Mouse (Mus musculus): ENCODE results near the gene Hic1. TPM values are rescaled to one million over a fixed set of nuclear protein-coding genes. Genes with fewer than 3 reads are reported as not detected.
"Not testable (repeated sequence)": the region's sequence is repeated elsewhere in the genome, so short reads cannot be mapped to it uniquely, and the experiment has no call there.

Gene Hic1
- polyA plus RNA-seq, 1 experiment from 2014 or later: 5.9 TPM

- ATAC-seq (ENCODE audit: insufficient read depth, low FRiP score): no peak
- no peak overlapping the region for H3K9ac ChIP-seq (ENCODE audit: low read length)
- WGBS: 63% methylated on average over 2 of the region's 2 CpGs
Observed at GRCm38 (mm10) chr11:75184986-75185385, 15.7 kb upstream of the Hic1 start.

GRCm38 (mm10) chr11:75184573-75184972 lies 15.3 kb upstream of the Hic1 start:
- Histone ChIP-seq H3K4me1 (ENCODE audit: control insufficient read depth, insufficient read depth, low read length) (0 out of 2 replicates have a peak, but pooled peaks cover 3% of the 10 kb centered on the region), H3K4me2 (ENCODE audit: low read depth, low read length) (no peak overlapping the region), H3K9me3 (replicated peaks; ENCODE audit: control insufficient read depth, low read length) (no peaks in the 10 kb centered on the region), H3K4me3 (replicated peaks; ENCODE audit: low read length) (no peak overlapping the region), H3K36me3 (ENCODE audit: control insufficient read depth, insufficient read depth, low read length) (0 out of 2 replicates have a peak, but pooled peaks cover 3% of the 10 kb centered on the region), H3K27me3 (ENCODE audit: control insufficient read depth, insufficient read depth, low read length) (no peaks in the 10 kb centered on the region), H3K27ac (ENCODE audit: low read length) (no peak overlapping the region), H3K9ac (ENCODE audit: low read length) (no peak overlapping the region)
- WGBS: 88% methylated on average over 5 of the region's 5 CpGs
- ATAC-seq (ENCODE audit: insufficient read depth, low FRiP score): no peak

More at GRCm38 (mm10) chr11:75184986-75185385, 15.7 kb upstream of the Hic1 start:
- Histone ChIP-seq H3K4me2 (ENCODE audit: low read depth, low read length) (no peak overlapping the region), H3K36me3 (ENCODE audit: control insufficient read depth, insufficient read depth, low read length) (0 out of 2 replicates have a peak, but pooled peaks cover 3% of the 10 kb centered on the region), H3K9me3 (replicated peaks; ENCODE audit: control insufficient read depth, low read length) (no peaks in the 10 kb centered on the region), H3K27me3 (ENCODE audit: control insufficient read depth, insufficient read depth, low read length) (no peaks in the 10 kb centered on the region), H3K27ac (ENCODE audit: low read length) (no peak overlapping the region), H3K4me1 (ENCODE audit: control insufficient read depth, insufficient read depth, low read length) (0 out of 2 replicates have a peak, but pooled peaks cover 4% of the 10 kb centered on the region), H3K4me3 (replicated peaks; ENCODE audit: low read length) (no peak overlapping the region)

GRCm38 (mm10) chr11:75183917-75184570 lies 14.7 kb upstream of the Hic1 start:
- 0 out of 2 replicates have a peak, but pooled peaks cover 3% of the 10 kb centered on the region for H3K36me3 ChIP-seq (ENCODE audit: control insufficient read depth, insufficient read depth, low read length)
- H3K4me1 ChIP-seq (ENCODE audit: control insufficient read depth, insufficient read depth, low read length): no peaks in the 10 kb centered on the region
- no peaks in the 10 kb centered on the region for H3K9me3 ChIP-seq (replicated peaks; ENCODE audit: control insufficient read depth, low read length)
- no peak overlapping the region for H3K4me2 ChIP-seq (ENCODE audit: low read depth, low read length)
- no peak overlapping the region for H3K9ac ChIP-seq (ENCODE audit: low read length)
- no peak overlapping the region for H3K27ac ChIP-seq (ENCODE audit: low read length)
- ATAC-seq (ENCODE audit: insufficient read depth, low FRiP score): no peak
- no peaks in the 10 kb centered on the region for H3K27me3 ChIP-seq (ENCODE audit: control insufficient read depth, insufficient read depth, low read length)
- H3K4me3 ChIP-seq (replicated peaks; ENCODE audit: low read length): no peak overlapping the region
- WGBS: 66% methylated on average over 2 of the region's 2 CpGs

GRCm38 (mm10) chr11:75178672-75179208 lies 9.4 kb upstream of the Hic1 start, which contains the start of gene Ovca2:
Ovca2 (minus strand) TSS chr11:75178835.
- peak; percentile 95 for ATAC-seq (ENCODE audit: insufficient read depth, low FRiP score)
- WGBS: under 1% methylated on average over 33 of the region's 33 CpGs
- H3K9me3 ChIP-seq (replicated peaks; ENCODE audit: control insufficient read depth, low read length): no peaks in the 10 kb centered on the region
- peaks cover 14% of the 10 kb centered on the region for H3K4me1 ChIP-seq (ENCODE audit: control insufficient read depth, insufficient read depth, low read length)
- H3K4me3 ChIP-seq (replicated peaks; ENCODE audit: low read length): peak within 1 kb of the TSS; percentile 84
- peak within 1 kb of the TSS; percentile 93 for H3K4me2 ChIP-seq (ENCODE audit: low read depth, low read length)
- peak within 1 kb of the TSS; percentile 89 for H3K9ac ChIP-seq (ENCODE audit: low read length)
- H3K27ac ChIP-seq (ENCODE audit: low read length): peak within 1 kb of the TSS; percentile 69
- H3K36me3 ChIP-seq (ENCODE audit: control insufficient read depth, insufficient read depth, low read length): 0 out of 2 replicates have a peak, but pooled peaks cover 3% of the 10 kb centered on the region
- H3K27me3 ChIP-seq (ENCODE audit: control insufficient read depth, insufficient read depth, low read length): no peaks in the 10 kb centered on the region

GRCm38 (mm10) chr11:75178011-75178410 lies 8.7 kb upstream of the Hic1 start:
- 45% methylated on average over 12 of the region's 12 CpGs for WGBS
- Histone ChIP-seq H3K4me2 (ENCODE audit: low read depth, low read length) (peak overlapping the region; percentile 93), H3K4me3 (replicated peaks; ENCODE audit: low read length) (peak overlapping the region; percentile 84), H3K36me3 (ENCODE audit: control insufficient read depth, insufficient read depth, low read length) (0 out of 2 replicates have a peak, but pooled peaks cover 3% of the 10 kb centered on the region), H3K27me3 (ENCODE audit: control insufficient read depth, insufficient read depth, low read length) (peaks cover 2% of the 10 kb centered on the region; the same call in 1 of the 2 replicates), H3K9me3 (replicated peaks; ENCODE audit: control insufficient read depth, low read length) (no peaks in the 10 kb centered on the region), H3K27ac (ENCODE audit: low read length) (peak overlapping the region; percentile 69), H3K4me1 (ENCODE audit: control insufficient read depth, insufficient read depth, low read length) (peaks cover 16% of the 10 kb centered on the region), H3K9ac (ENCODE audit: low read length) (peak overlapping the region; percentile 89)
- no peak for ATAC-seq (ENCODE audit: insufficient read depth, low FRiP score)

GRCm38 (mm10) chr11:75174574-75174973 lies 5.3 kb upstream of the Hic1 start:
- not testable (repeated sequence) for H3K9ac ChIP-seq (ENCODE audit: low read length); ATAC-seq (ENCODE audit: insufficient read depth, low FRiP score); H3K9me3 ChIP-seq (replicated peaks; ENCODE audit: control insufficient read depth, low read length); H3K27ac ChIP-seq (ENCODE audit: low read length); H3K4me3 ChIP-seq (replicated peaks; ENCODE audit: low read length); H3K36me3 ChIP-seq (ENCODE audit: control insufficient read depth, insufficient read depth, low read length); H3K4me2 ChIP-seq (ENCODE audit: low read depth, low read length)
- Histone ChIP-seq H3K27me3 (ENCODE audit: control insufficient read depth, insufficient read depth, low read length) (peaks cover 23% of the 10 kb centered on the region), H3K4me1 (ENCODE audit: control insufficient read depth, insufficient read depth, low read length) (peaks cover 28% of the 10 kb centered on the region)
- WGBS: 69% methylated on average over 6 of the region's 6 CpGs

GRCm38 (mm10) chr11:75173799-75174165 lies 4.5 kb upstream of the Hic1 start:
- Histone ChIP-seq H3K4me1 (ENCODE audit: control insufficient read depth, insufficient read depth, low read length) (peaks cover 30% of the 10 kb centered on the region), H3K4me3 (replicated peaks; ENCODE audit: low read length) (peak overlapping the region; percentile 66), H3K4me2 (ENCODE audit: low read depth, low read length) (peak overlapping the region; percentile 96), H3K9me3 (replicated peaks; ENCODE audit: control insufficient read depth, low read length) (no peaks in the 10 kb centered on the region), H3K27ac (ENCODE audit: low read length) (no peak overlapping the region), H3K36me3 (ENCODE audit: control insufficient read depth, insufficient read depth, low read length) (no peaks in the 10 kb centered on the region), H3K27me3 (ENCODE audit: control insufficient read depth, insufficient read depth, low read length) (peaks cover 23% of the 10 kb centered on the region), H3K9ac (ENCODE audit: low read length) (no peak overlapping the region)
- no peak for ATAC-seq (ENCODE audit: insufficient read depth, low FRiP score)
- WGBS: 3% methylated on average over 15 of the region's 15 CpGs

- H3K4me1 ChIP-seq (ENCODE audit: control insufficient read depth, insufficient read depth, low read length): peaks cover 30% of the 10 kb centered on the region
- ATAC-seq (ENCODE audit: insufficient read depth, low FRiP score): peak; percentile 69
Observed at GRCm38 (mm10) chr11:75173095-75173798, 3.9 kb upstream of the Hic1 start.

More at GRCm38 (mm10) chr11:75173095-75173798, 3.9 kb upstream of the Hic1 start:
- H3K4me3 ChIP-seq (replicated peaks; ENCODE audit: low read length): peak overlapping the region; percentile 66
- H3K27me3 ChIP-seq (ENCODE audit: control insufficient read depth, insufficient read depth, low read length): peaks cover 23% of the 10 kb centered on the region
- no peaks in the 10 kb centered on the region for H3K36me3 ChIP-seq (ENCODE audit: control insufficient read depth, insufficient read depth, low read length)
- no peaks in the 10 kb centered on the region for H3K9me3 ChIP-seq (replicated peaks; ENCODE audit: control insufficient read depth, low read length)
- WGBS: under 1% methylated on average over 71 of the region's 71 CpGs
- no peak overlapping the region for H3K27ac ChIP-seq (ENCODE audit: low read length)
- H3K4me2 ChIP-seq (ENCODE audit: low read depth, low read length): peak overlapping the region; percentile 96
- H3K9ac ChIP-seq (ENCODE audit: low read length): peak overlapping the region; percentile 63; the same call in 1 of the 2 replicates
